Mouse (Mus musculus) ES-E14 (cell line): Measurements from ENCODE around the gene Wdr95. TPM values are rescaled to one million over a fixed set of nuclear protein-coding genes. Genes with fewer than 3 reads are reported as not detected.

Experiments
- DNase-seq: peaks from one replicate; pipeline ENCODE4 v3.0.0-alpha.2; 2013; ENCODE audit warnings: low read depth, low spot score
- H3K27ac ChIP-seq: 2 replicates; pipeline ENCODE4 v1.5.1; 2012; ENCODE audit warnings: low read depth, mild to moderate bottlenecking, low read length, moderate library complexity, mixed read lengths; ENCODE audit not compliant: poor library complexity, insufficient read depth, severe bottlenecking
- H3K36me3 ChIP-seq: 2 replicates; pipeline ENCODE4 v1.6.1; 2012; ENCODE audit warnings: mild to moderate bottlenecking, low read length, moderate library complexity, mixed read lengths; ENCODE audit not compliant: control insufficient read depth, poor library complexity, insufficient read depth, severe bottlenecking
- H3K4me1 ChIP-seq, 2 experiments: fragments of 150-350 bp in 1 of 2; sonication (generic) in 1 of 2; 2 replicates each; pipeline ENCODE4 v1.6.1; 2012; ENCODE audit warnings: low read length in 2 of 2, mild to moderate bottlenecking in 1 of 2, mixed read lengths in 1 of 2; ENCODE audit not compliant: control insufficient read depth in 2 of 2, insufficient read depth in 2 of 2, poor library complexity in 1 of 2
- H3K4me3 ChIP-seq, 2 experiments: fragments of 150-350 bp in 1 of 2; sonication (generic) in 1 of 2; 2 replicates each; pipeline ENCODE4 v1.5.1; 2012; ENCODE audit warnings: low read length in 2 of 2, low read depth in 1 of 2, mild to moderate bottlenecking in 1 of 2, mixed read lengths in 1 of 2; ENCODE audit not compliant: insufficient read depth in 1 of 2, poor library complexity in 1 of 2, severe bottlenecking in 1 of 2
- H3K9ac ChIP-seq: 2 replicates; pipeline ENCODE4 v1.6.1; 2012; ENCODE audit warnings: low read depth, mild to moderate bottlenecking, low read length, mixed read lengths; ENCODE audit not compliant: poor library complexity, insufficient read depth, severe bottlenecking
- H3K9me3 ChIP-seq: fragments of 150-350 bp; sonication (generic); 2 replicates; pipeline ENCODE4 v1.6.1; 2012; ENCODE audit warnings: low read depth, mild to moderate bottlenecking, low read length; ENCODE audit not compliant: control insufficient read depth, insufficient read depth
- CHD2 ChIP-seq: IDR thresholded peaks from 2 replicates; pipeline ENCODE4 v1.6.1; 2014; ENCODE audit warnings: mild to moderate bottlenecking, low read depth, low read length, inconsistent platforms
- HCFC1 ChIP-seq: IDR thresholded peaks from 2 replicates; pipeline ENCODE4 v1.6.1; 2012; ENCODE audit warnings: low read length, inconsistent platforms, borderline replicate concordance; ENCODE audit not compliant: insufficient read depth
- MAFK ChIP-seq: IDR thresholded peaks from 2 replicates; pipeline ENCODE4 v1.6.1; 2014; ENCODE audit warnings: mild to moderate bottlenecking, low read depth, low read length, inconsistent platforms; ENCODE audit not compliant: insufficient read depth
- ZC3H11A ChIP-seq: IDR thresholded peaks from 2 replicates; pipeline ENCODE4 v1.6.1; 2012; ENCODE audit warnings: low read depth, mild to moderate bottlenecking, inconsistent platforms, low read length, borderline replicate concordance
- ZNF384 ChIP-seq: IDR thresholded peaks from 2 replicates; pipeline ENCODE4 v1.6.1; 2012; ENCODE audit warnings: low read depth, low read length, inconsistent platforms
- in situ Hi-C, 2 experiments: fragments of 600-800 bp; cut with MboI; formaldehyde crosslinking; loops; one replicate each; pipeline ENCODE4 v1.15.1; 2025; ENCODE audit warnings: low sequenced_read_pairs in 2 of 2, inconsistent platforms in 1 of 2; ENCODE audit not compliant: unreplicated experiment in 2 of 2
- total RNA-seq: library from RNA; depleted of rRNA; stranded (reverse); fragments of 300-350 nt; gene quantifications from 2 replicates; pipeline ENCODE4 v1.2.3, GENCODE M21; 2012

Wdr95 gene
- total RNA-seq, 1 experiment = 1.5 TPM

DNA sequence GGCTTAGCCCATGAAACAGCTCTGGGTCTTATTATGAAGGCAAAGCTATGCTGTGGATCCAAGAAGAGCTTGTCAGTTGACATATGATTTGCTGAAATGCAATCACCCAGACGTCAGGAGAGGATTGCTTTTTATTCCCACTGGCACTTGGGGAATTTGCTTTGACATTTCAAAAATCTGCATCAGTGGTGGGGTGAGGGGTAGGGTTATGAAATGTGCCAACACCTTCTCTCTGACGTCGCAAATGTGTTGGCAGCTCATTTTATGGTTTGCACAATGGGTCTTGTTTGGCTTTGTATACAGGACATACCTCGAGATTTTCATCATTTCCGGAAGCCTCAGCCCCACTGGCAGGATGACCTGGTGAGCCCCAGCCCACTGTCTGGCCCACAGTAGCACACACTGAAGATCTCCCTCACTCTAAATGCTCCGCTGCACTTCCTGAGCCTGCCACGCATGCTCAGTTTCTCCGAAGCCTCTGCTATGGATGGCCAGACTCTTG, 55.7 kb downstream of the Wdr95 start:
- no peak for TF ChIP-seq ZNF384
- TF ChIP-seq ZC3H11A = no peak
- no peak for TF ChIP-seq CHD2
- no peak for TF ChIP-seq MAFK
- no peak for TF ChIP-seq HCFC1
- no peak overlapping the region for H3K27ac ChIP-seq
- no peak for DNase-seq
- H3K9ac ChIP-seq = no peak overlapping the region
- in situ Hi-C loops = no loop called here
- H3K36me3 ChIP-seq = no peaks in the 10 kb centered on the region
- no peaks in the 10 kb centered on the region for H3K9me3 ChIP-seq
- H3K4me1 ChIP-seq = peaks cover 0 to 14% of the 10 kb centered on the region in 2 experiments; a peak in 2 of 4 replicates
- H3K4me3 ChIP-seq = no peak overlapping the region

GRCm38 (mm10) chr5:149585231-149585630, 56.8 kb downstream of the Wdr95 start:
- no peak for TF ChIP-seq ZC3H11A
- no peak for TF ChIP-seq HCFC1
- TF ChIP-seq ZNF384 = no peak
- TF ChIP-seq CHD2 = no peak
- TF ChIP-seq MAFK = no peak
- DNase-seq = no peak
- in situ Hi-C loops = no loop called here
- H3K27ac ChIP-seq = no peak overlapping the region
- H3K4me1 ChIP-seq = peaks cover 0 to 20% of the 10 kb centered on the region in 2 experiments; a peak in 2 of 4 replicates
- H3K9me3 ChIP-seq = no peaks in the 10 kb centered on the region
- H3K4me3 ChIP-seq = no peak overlapping the region
- no peaks in the 10 kb centered on the region for H3K36me3 ChIP-seq
- H3K9ac ChIP-seq = no peak overlapping the region

DNA sequence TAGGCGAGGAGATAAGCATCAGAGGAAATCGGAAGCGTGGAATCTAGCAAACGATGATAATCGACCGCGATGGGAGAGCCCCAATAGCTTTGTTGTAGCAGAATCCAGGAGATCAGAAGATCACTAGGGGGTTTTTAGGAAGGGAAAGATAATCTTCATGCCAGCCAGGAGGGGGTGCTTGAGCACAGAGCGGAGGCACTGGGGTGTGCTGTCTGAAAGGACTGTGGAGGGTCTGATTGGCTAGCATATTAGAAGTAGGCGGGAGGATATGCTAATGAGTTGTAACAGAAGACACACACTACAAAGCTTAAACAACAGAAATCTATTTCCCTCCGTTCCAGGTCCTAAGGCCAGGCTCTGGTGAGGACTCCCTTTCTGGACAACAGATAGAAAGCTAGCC, 57.4 kb downstream of the Wdr95 start:
- TF ChIP-seq MAFK = no peak
- H3K36me3 ChIP-seq = no peaks in the 10 kb centered on the region
- peak; percentile 41 for DNase-seq
- H3K9ac ChIP-seq = no peak overlapping the region
- H3K4me3 ChIP-seq = no peak overlapping the region
- H3K4me1 ChIP-seq = peaks cover 0 to 21% of the 10 kb centered on the region in 2 experiments; a peak in 3 of 4 replicates
- H3K27ac ChIP-seq = no peak overlapping the region
- H3K9me3 ChIP-seq = no peaks in the 10 kb centered on the region
- in situ Hi-C loops = no loop called here

DNA sequence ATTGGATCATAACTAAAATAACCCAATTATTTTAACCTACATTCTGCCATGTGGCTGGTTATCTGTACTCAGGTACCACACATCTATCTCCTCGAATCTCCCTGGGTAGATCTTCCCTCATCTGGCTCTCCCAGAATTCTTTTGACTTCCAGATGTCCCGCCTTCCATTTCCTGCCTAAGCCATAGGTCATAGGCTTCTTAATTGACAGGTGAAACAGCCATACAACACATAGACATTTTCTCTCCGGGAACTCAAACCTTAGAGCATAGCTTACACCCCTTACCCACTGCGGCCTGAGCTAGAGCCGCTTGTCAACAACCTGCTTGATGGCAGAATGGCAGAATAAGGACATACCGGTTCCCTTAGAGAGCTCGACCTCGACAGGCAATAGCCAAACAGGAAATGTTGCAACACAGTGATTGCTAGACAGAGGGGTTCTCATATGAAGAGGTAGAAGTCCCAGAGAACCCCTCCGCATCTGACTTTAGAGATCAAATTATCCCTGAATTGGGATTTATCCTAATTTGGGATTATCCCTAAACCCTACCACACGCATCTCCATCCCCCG, 58.9 kb downstream of the Wdr95 start:
- TF ChIP-seq HCFC1 = no peak
- no peak for TF ChIP-seq ZC3H11A
- peak; percentile 66; the same call in 1 of the 2 replicates for TF ChIP-seq CHD2
- TF ChIP-seq ZNF384 = no peak
- no peak for TF ChIP-seq MAFK
- in situ Hi-C loops = no loop called here
- peaks cover 0 to 21% of the 10 kb centered on the region in 2 experiments; a peak in 3 of 4 replicates for H3K4me1 ChIP-seq
- H3K36me3 ChIP-seq = no peaks in the 10 kb centered on the region
- H3K27ac ChIP-seq = no peak overlapping the region
- H3K9ac ChIP-seq = no peak overlapping the region
- no peaks in the 10 kb centered on the region for H3K9me3 ChIP-seq
- peak; percentile 26 for DNase-seq
- peak overlapping the region in 1 of 2 experiments; percentile 40; a peak in 1 of 4 replicates for H3K4me3 ChIP-seq

DNA sequence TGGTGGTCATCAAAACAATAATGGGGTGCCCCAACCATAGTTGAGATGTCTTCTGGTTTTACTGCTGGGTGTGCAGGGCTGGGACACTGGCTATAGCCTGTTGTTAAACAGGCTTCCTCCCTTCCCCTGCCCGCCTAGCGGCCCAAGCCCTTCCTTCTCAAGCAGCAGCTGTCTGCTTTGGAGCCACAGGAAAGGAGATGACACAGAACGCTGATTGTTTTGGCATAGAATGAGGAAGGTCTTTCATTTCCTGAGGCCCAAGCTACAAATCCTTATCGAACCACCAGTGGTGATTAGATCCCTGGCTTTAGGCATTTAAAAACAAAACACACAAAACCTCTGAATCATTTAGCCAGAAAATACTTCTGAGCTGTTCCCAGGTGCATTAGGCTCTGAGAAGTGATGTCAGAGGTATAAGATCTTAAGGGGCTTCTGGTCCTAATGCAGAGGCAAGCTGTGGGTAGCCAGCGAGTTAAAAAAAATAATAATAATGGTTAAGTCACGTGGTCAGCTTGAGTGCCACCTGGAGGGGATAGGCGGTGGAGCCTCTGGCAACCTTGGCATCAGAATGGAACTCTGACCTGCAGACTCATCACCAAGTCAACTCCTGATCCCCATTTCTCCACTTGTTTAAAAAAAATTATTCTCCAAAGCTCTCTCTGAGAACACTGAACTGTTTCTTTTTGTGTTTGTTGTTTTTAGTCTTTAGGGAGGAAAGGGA, 60.5 kb downstream of the Wdr95 start:
- Histone ChIP-seq H3K9me3 (no peaks in the 10 kb centered on the region), H3K9ac (no peak overlapping the region), H3K4me1 (peaks cover 0 to 21% of the 10 kb centered on the region in 2 experiments; a peak in 3 of 4 replicates), H3K36me3 (no peaks in the 10 kb centered on the region), H3K4me3 (no peak overlapping the region), H3K27ac (no peak overlapping the region)
- in situ Hi-C loops = no loop called here
- TF ChIP-seq ZNF384 (no peak), ZC3H11A (no peak), MAFK (no peak), CHD2 (no peak), HCFC1 (no peak)
- no peak for DNase-seq
